In the genomic region with DNA sequence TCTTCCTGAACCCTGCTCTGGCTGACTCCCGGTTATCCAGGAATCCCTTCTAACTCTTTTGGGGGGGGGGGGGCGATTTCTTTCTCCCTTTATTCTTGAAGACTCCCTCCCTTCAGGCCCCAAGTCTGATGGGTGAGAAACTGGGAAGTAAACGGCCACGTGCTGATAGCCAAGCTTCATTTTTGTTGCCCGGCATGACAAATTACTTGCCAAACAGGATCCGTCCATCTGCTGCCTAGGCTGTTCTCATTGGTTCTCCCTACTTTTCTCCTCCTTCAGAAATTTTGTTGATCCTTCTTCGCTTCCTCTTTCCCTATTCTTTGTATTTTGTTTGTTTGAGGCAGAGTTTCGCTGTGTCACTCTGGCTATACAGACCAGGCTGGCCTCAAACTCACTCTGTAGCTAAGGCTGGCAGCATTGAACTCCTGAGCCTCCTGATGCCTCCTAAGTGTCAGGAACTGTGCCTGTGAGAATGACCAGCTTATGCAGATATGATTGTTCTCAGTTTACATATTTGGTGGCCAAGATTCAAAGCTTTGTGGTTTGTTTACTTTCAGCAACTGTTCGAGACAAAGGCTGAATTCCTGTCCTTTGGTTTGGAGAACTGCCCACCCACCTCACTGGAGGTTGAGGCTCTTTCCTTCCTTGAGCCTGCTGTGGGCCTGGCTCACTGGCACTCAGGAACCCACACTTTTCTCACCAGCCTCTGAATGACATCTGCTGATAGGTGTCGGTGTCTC, we compare ENCODE assay signal across 15 mouse cellular contexts. TPM values are rescaled to one million over a fixed set of nuclear protein-coding genes. Genes with fewer than 3 reads are reported as not detected.
DNase-seq lines count a peak whose midpoint lies in the region; ATAC-seq and TF ChIP-seq lines count a peak whose summit lies in the region.
"Had no signal": no experiment of that assay in that cellular context is flagged by ENCODE, and none has a peak within 500 bp of the region (broad histone marks: within the 10 kb centered on the region; RNA-seq: fewer than 3 reads in every experiment).

No protein-coding gene starts in this region.

- H3K27me3 ChIP-seq in liver, embryonic 13.5 days = no peaks in the 10 kb centered on the region
- H3K27me3 ChIP-seq in liver, embryonic 12.5 days (replicated peaks) = no peaks in the 10 kb centered on the region
- no peaks in the 10 kb centered on the region for H3K27me3 ChIP-seq in embryonic facial prominence, embryonic 15.5 days
- no peaks in the 10 kb centered on the region for H3K27me3 ChIP-seq in lung, postnatal 0 days (replicated peaks; ENCODE audit: insufficient read depth, low read length)
- no peaks in the 10 kb centered on the region for H3K27me3 ChIP-seq in stomach, embryonic 16.5 days (ENCODE audit: control insufficient read depth, insufficient read depth, low read length)
- H3K27me3 ChIP-seq: hindbrain, embryonic 12.5 days; midbrain, embryonic 15.5 days; neural tube, embryonic 12.5 days had no signal

- peaks cover 47% of the 10 kb centered on the region for H3K4me1 ChIP-seq in liver, embryonic 13.5 days (replicated peaks)
- peaks cover 46% of the 10 kb centered on the region for H3K4me1 ChIP-seq in liver, embryonic 12.5 days
- peaks cover 23% of the 10 kb centered on the region for H3K4me1 ChIP-seq in embryonic facial prominence, embryonic 15.5 days
- peaks cover 9% of the 10 kb centered on the region; the same call in 1 of the 2 replicates for H3K4me1 ChIP-seq in lung, postnatal 0 days (ENCODE audit: insufficient read depth, low read depth, low read length)
- peaks cover 20% of the 10 kb centered on the region for H3K4me1 ChIP-seq in stomach, embryonic 16.5 days (ENCODE audit: control insufficient read depth, insufficient read depth, low read length)
- H3K4me1 ChIP-seq: midbrain, embryonic 15.5 days had no signal

- peak overlapping the region; percentile 44 for H3K27ac ChIP-seq in liver, embryonic 13.5 days
- H3K27ac ChIP-seq in liver, embryonic 12.5 days = no peak overlapping the region
- H3K27ac ChIP-seq in embryonic facial prominence, embryonic 15.5 days (replicated peaks) = 0 out of 2 replicates have a peak overlapping the region, but pooled peaks have one; percentile 44
- no peak overlapping the region; the same call in 1 of the 2 replicates for H3K27ac ChIP-seq in lung, postnatal 0 days (ENCODE audit: low read length)
- peak overlapping the region; percentile 80 for H3K27ac ChIP-seq in stomach, embryonic 16.5 days (ENCODE audit: low read length)
- H3K27ac ChIP-seq: hindbrain, embryonic 12.5 days; liver, embryonic 14.5 days; midbrain, embryonic 15.5 days; neural tube, embryonic 12.5 days had no signal

- TF ChIP-seq CTCF in lung, postnatal 0 days (IDR thresholded peaks at IDR 0.05) = no peak

- no peak overlapping the region for H3K4me3 ChIP-seq in liver, embryonic 13.5 days (replicated peaks)
- H3K4me3 ChIP-seq in liver, embryonic 12.5 days = no peak overlapping the region
- no peak overlapping the region for H3K4me3 ChIP-seq in embryonic facial prominence, embryonic 15.5 days (replicated peaks)
- no peak overlapping the region for H3K4me3 ChIP-seq in lung, postnatal 0 days (ENCODE audit: low read depth, low read length)
- no peak overlapping the region for H3K4me3 ChIP-seq in stomach, embryonic 16.5 days (replicated peaks; ENCODE audit: low read length)
- H3K4me3 ChIP-seq: hindbrain, embryonic 12.5 days; midbrain, embryonic 15.5 days; neural tube, embryonic 12.5 days had no signal

- H3K4me2 ChIP-seq in liver, embryonic 13.5 days = no peak overlapping the region
- H3K4me2 ChIP-seq in liver, embryonic 12.5 days = no peak overlapping the region
- H3K4me2 ChIP-seq in embryonic facial prominence, embryonic 15.5 days (replicated peaks) = no peak overlapping the region
- H3K4me2 ChIP-seq in lung, postnatal 0 days (replicated peaks; ENCODE audit: low read depth, low read length) = no peak overlapping the region
- no peak overlapping the region for H3K4me2 ChIP-seq in stomach, embryonic 16.5 days (ENCODE audit: low read depth, low read length)
- H3K4me2 ChIP-seq: hindbrain, embryonic 12.5 days; midbrain, embryonic 15.5 days; neural tube, embryonic 12.5 days had no signal

- no peaks in the 10 kb centered on the region for H3K9me3 ChIP-seq in liver, embryonic 13.5 days (replicated peaks)
- H3K9me3 ChIP-seq in liver, embryonic 12.5 days (replicated peaks) = no peaks in the 10 kb centered on the region
- no peaks in the 10 kb centered on the region for H3K9me3 ChIP-seq in embryonic facial prominence, embryonic 15.5 days (replicated peaks)
- no peaks in the 10 kb centered on the region for H3K9me3 ChIP-seq in lung, postnatal 0 days (ENCODE audit: low read length)
- H3K9me3 ChIP-seq in stomach, embryonic 16.5 days (replicated peaks; ENCODE audit: control insufficient read depth, low read length) = no peaks in the 10 kb centered on the region
- H3K9me3 ChIP-seq: hindbrain, embryonic 12.5 days; midbrain, embryonic 15.5 days; neural tube, embryonic 12.5 days had no signal

- no peaks in the 10 kb centered on the region for H3K36me3 ChIP-seq in liver, embryonic 13.5 days
- no peaks in the 10 kb centered on the region for H3K36me3 ChIP-seq in liver, embryonic 12.5 days
- H3K36me3 ChIP-seq in embryonic facial prominence, embryonic 15.5 days = no peaks in the 10 kb centered on the region
- H3K36me3 ChIP-seq in lung, postnatal 0 days (ENCODE audit: insufficient read depth, low read length) = no peaks in the 10 kb centered on the region
- H3K36me3 ChIP-seq in stomach, embryonic 16.5 days (ENCODE audit: control insufficient read depth, insufficient read depth, low read length) = no peaks in the 10 kb centered on the region
- H3K36me3 ChIP-seq: hindbrain, embryonic 12.5 days; midbrain, embryonic 15.5 days; neural tube, embryonic 12.5 days had no signal

- no peak for DNase-seq in liver, embryonic 13.5 days
- DNase-seq in lung, postnatal 0 days (ENCODE audit: low spot score) = peak; percentile 69
- DNase-seq in left cerebral cortex, adult 9 months (ENCODE audit: low spot score in 2 of 2) = no peak
- DNase-seq in frontal cortex, postnatal 25 days (ENCODE audit: low spot score in 2 of 2) = no peak
- DNase-seq in urinary bladder, postnatal 14 days (ENCODE audit: low spot score) = no peak
- DNase-seq: cerebellum, adult 8-10 months; kidney, adult 9 months; spleen, adult 18-20 months had no signal

- no peak overlapping the region; the same call in 1 of the 2 replicates for H3K9ac ChIP-seq in liver, embryonic 13.5 days
- no peak overlapping the region for H3K9ac ChIP-seq in liver, embryonic 12.5 days
- no peak overlapping the region for H3K9ac ChIP-seq in embryonic facial prominence, embryonic 15.5 days
- H3K9ac ChIP-seq in lung, postnatal 0 days (replicated peaks; ENCODE audit: low read depth) = no peak overlapping the region
- H3K9ac ChIP-seq in stomach, embryonic 16.5 days (ENCODE audit: low read length) = no peak overlapping the region
- H3K9ac ChIP-seq: hindbrain, embryonic 12.5 days; liver, embryonic 14.5 days; midbrain, embryonic 15.5 days; neural tube, embryonic 12.5 days had no signal

- WGBS in liver, embryonic 13.5 days (ENCODE audit: insufficient replicate concordance) = 50% methylated on average over 10 of the region's 10 CpGs
- 45% methylated on average over 10 of the region's 10 CpGs for WGBS in liver, embryonic 12.5 days (ENCODE audit: insufficient replicate concordance)
- WGBS in embryonic facial prominence, embryonic 15.5 days = 56% methylated on average over 10 of the region's 10 CpGs
- WGBS in lung, postnatal 0 days = 27% methylated on average over 10 of the region's 10 CpGs
- 45% methylated on average over 10 of the region's 10 CpGs for WGBS in stomach, embryonic 16.5 days

- no peak for ATAC-seq in liver, embryonic 13.5 days (ENCODE audit: low read depth)
- ATAC-seq in liver, embryonic 12.5 days = no peak
- ATAC-seq in embryonic facial prominence, embryonic 15.5 days (ENCODE audit: insufficient number of reproducible peaks, low FRiP score, low TSS enrichment, low read depth) = no peak
- peak; percentile 34; the same call in 1 of the 2 replicates for ATAC-seq in lung, postnatal 0 days
- ATAC-seq in stomach, embryonic 16.5 days (ENCODE audit: insufficient read depth, low FRiP score) = no peak
- ATAC-seq: midbrain, embryonic 15.5 days had no signal

- TF ChIP-seq EP300 in lung, postnatal 0 days (IDR thresholded peaks at IDR 0.05) = peak; percentile 84

RNA-seq across cellular contexts. Expression of a gene that starts 41.8 kb away (rescaled TPM):
- 21.6 and 23.2 TPM in 2 replicates for polyA plus RNA-seq in liver, embryonic 13.5 days (2015; fragmentation: Nextera tagmentation; extraction: Ambion mirVana)
- polyA plus RNA-seq in liver, embryonic 12.5 days (2016; fragmentation: Nextera tagmentation; extraction: Ambion mirVana) = 16.8 and 19.9 TPM in 2 replicates
- 28.7 and 30.2 TPM in 2 replicates for polyA plus RNA-seq in embryonic facial prominence, embryonic 15.5 days (2015; fragmentation: Nextera tagmentation; extraction: Ambion mirVana)
- 205 and 234 TPM in 2 replicates for polyA plus RNA-seq in lung, postnatal 0 days (2015; fragmentation: Nextera tagmentation; extraction: Ambion mirVana)
- 22.1 and 24.4 TPM in 2 replicates for polyA plus RNA-seq in stomach, embryonic 16.5 days (2015; fragmentation: Nextera tagmentation; extraction: Ambion mirVana)

RNA-seq across cellular contexts. Expression of a gene that starts 43.4 kb away (rescaled TPM):
- polyA plus RNA-seq in liver, embryonic 13.5 days (2015; fragmentation: Nextera tagmentation; extraction: Ambion mirVana) = 38.2 and 38.5 TPM in 2 replicates
- 38.0 and 43.1 TPM in 2 replicates for polyA plus RNA-seq in liver, embryonic 12.5 days (2016; fragmentation: Nextera tagmentation; extraction: Ambion mirVana)
- polyA plus RNA-seq in embryonic facial prominence, embryonic 15.5 days (2015; fragmentation: Nextera tagmentation; extraction: Ambion mirVana) = 64.4 and 72.6 TPM in 2 replicates
- polyA plus RNA-seq in lung, postnatal 0 days (2015; fragmentation: Nextera tagmentation; extraction: Ambion mirVana) = 106 and 117 TPM in 2 replicates
- 55.8 and 58.2 TPM in 2 replicates for polyA plus RNA-seq in stomach, embryonic 16.5 days (2015; fragmentation: Nextera tagmentation; extraction: Ambion mirVana)

RNA-seq across cellular contexts. Expression of a gene that starts 58.5 kb away (rescaled TPM):
- 520 and 547 TPM in 2 replicates for polyA plus RNA-seq in liver, embryonic 13.5 days (2015; fragmentation: Nextera tagmentation; extraction: Ambion mirVana)
- 577 and 600 TPM in 2 replicates for polyA plus RNA-seq in liver, embryonic 12.5 days (2016; fragmentation: Nextera tagmentation; extraction: Ambion mirVana)
- 823 TPM in 2 replicates for polyA plus RNA-seq in embryonic facial prominence, embryonic 15.5 days (2015; fragmentation: Nextera tagmentation; extraction: Ambion mirVana)
- polyA plus RNA-seq in lung, postnatal 0 days (2015; fragmentation: Nextera tagmentation; extraction: Ambion mirVana) = 292 and 298 TPM in 2 replicates
- polyA plus RNA-seq in stomach, embryonic 16.5 days (2015; fragmentation: Nextera tagmentation; extraction: Ambion mirVana) = 649 and 665 TPM in 2 replicates

Comparison
In these comparisons a context has a peak if more than half of its experiments do, and no peak if none do; other contexts are left out.
1. H3K27ac ChIP-seq: peak in liver, embryonic 13.5 days (single experiment), embryonic facial prominence, embryonic 15.5 days (single experiment) and stomach, embryonic 16.5 days (single experiment); none in liver, embryonic 12.5 days (single experiment) and lung, postnatal 0 days (single experiment).